Mouse (Mus musculus) macrophage (primary cell): ENCODE data around the gene Fancc. TPM values are rescaled to one million over a fixed set of nuclear protein-coding genes. Genes with fewer than 3 reads are reported as not detected.

Experiments
- H3K27ac ChIP-seq: fragments of 350-480 bp; formaldehyde crosslinking; 2 replicates; pipeline ENCODE4 v1.9.0; 2021
- H3K36me3 ChIP-seq: fragments of 350-480 bp; formaldehyde crosslinking; 2 replicates; pipeline ENCODE4 v1.9.0; 2021; ENCODE audit errors: inconsistent target
- H3K4me3 ChIP-seq: fragments of 350-480 bp; formaldehyde crosslinking; 2 replicates; pipeline ENCODE4 v1.9.0; 2021; ENCODE audit errors: inconsistent target
- H3K79me2 ChIP-seq: fragments of 350-480 bp; formaldehyde crosslinking; 2 replicates; pipeline ENCODE4 v1.9.0; 2021; ENCODE audit errors: inconsistent target
- WGBS: methylation state at CpG from one replicate; pipeline ENCODE4 v1.1.7; 2026; ENCODE audit warnings: inconsistent platforms; ENCODE audit not compliant: missing documents; 5-methylcytosine and 5-hydroxymethylcytosine counted together
- polyA plus RNA-seq: library from polyadenylated mRNA; stranded (reverse); fragments of 250-400 nt; gene quantifications from 3 replicates; pipeline ENCODE4 v1.2.4, GENCODE M21; 2018; ENCODE audit warnings: inconsistent platforms

The Fancc gene
- polyA plus RNA-seq, 1 experiment from 2014 or later = 1.9 TPM

- Histone ChIP-seq H3K79me2 (peaks cover 51% of the 10 kb centered on the region), H3K36me3 (no peaks in the 10 kb centered on the region), H3K4me3 (peak overlapping the region; percentile 96), H3K27ac (peak overlapping the region; percentile 56)
- WGBS = 29% methylated on average over 11 of the region's 11 CpGs
Observed at GRCm38 (mm10) chr13:63239301-63239804, 257.7 kb downstream of the Fancc start.

- 93% methylated on average over 7 of the region's 7 CpGs for WGBS
- peaks cover 37% of the 10 kb centered on the region for H3K79me2 ChIP-seq
- H3K36me3 ChIP-seq = no peaks in the 10 kb centered on the region
- H3K27ac ChIP-seq = no peak overlapping the region
- H3K4me3 ChIP-seq = no peak overlapping the region
Observed at GRCm38 (mm10) chr13:63238045-63238444, 259.0 kb downstream of the Fancc start.

- 74% methylated on average over 3 of the region's 5 CpGs for WGBS
- Histone ChIP-seq H3K36me3 (no peaks in the 10 kb centered on the region), H3K27ac (no peak overlapping the region), H3K4me3 (no peak overlapping the region), H3K79me2 (peaks cover 20% of the 10 kb centered on the region)
Observed at GRCm38 (mm10) chr13:63236159-63236893, 260.8 kb downstream of the Fancc start.

- no peaks in the 10 kb centered on the region for H3K36me3 ChIP-seq
- no peak overlapping the region for H3K4me3 ChIP-seq
- no peak overlapping the region for H3K27ac ChIP-seq
- H3K79me2 ChIP-seq = peaks cover 12% of the 10 kb centered on the region
- 85% methylated on average over 3 of the region's 3 CpGs for WGBS
Observed at GRCm38 (mm10) chr13:63235551-63235950, 261.5 kb downstream of the Fancc start.

Other genes starting within 250 kb of the Fancc start
- 1.7 to 1.8 TPM (median 1.8 TPM) in 3 replicates for gene Ptch1, start 76.3 kb upstream of the Fancc start, polyA plus RNA-seq